Mouse (Mus musculus) G1E (cell line): ENCODE results near the gene Notch4. TPM values are rescaled to one million over a fixed set of nuclear protein-coding genes. Genes with fewer than 3 reads are reported as not detected.

Source experiments
- ATAC-seq: 2 replicates; pipeline ENCODE4 v1.8.0; 2016; ENCODE audit warnings: mild to moderate bottlenecking; ENCODE audit not compliant: insufficient number of reproducible peaks, poor library complexity, low FRiP score, severe bottlenecking; ENCODE audit errors: extremely low read depth
- DNase-seq: peaks from one replicate; pipeline ENCODE4 v3.0.0; 2012; ENCODE audit warnings: low spot score
- H3K27me3 ChIP-seq: 2 replicates; pipeline ENCODE4 v1.6.1; 2012; ENCODE audit warnings: mild to moderate bottlenecking, low read length, inconsistent platforms; ENCODE audit not compliant: insufficient read depth
- H3K36me3 ChIP-seq: replicated peaks from 2 replicates; pipeline ENCODE3; 2012; ENCODE audit warnings: mild to moderate bottlenecking, inconsistent platforms
- H3K4me1 ChIP-seq: 2 replicates; pipeline ENCODE4 v1.6.1; 2012; ENCODE audit warnings: low read depth, low read length, inconsistent platforms, mixed read lengths; ENCODE audit not compliant: insufficient read depth
- H3K4me3 ChIP-seq: 2 replicates; pipeline ENCODE4 v1.5.1; 2012; ENCODE audit warnings: low read depth, mild to moderate bottlenecking, inconsistent platforms, low read length, moderate library complexity, mixed read lengths
- H3K9me3 ChIP-seq: replicated peaks from 2 replicates; pipeline ENCODE4 v1.6.1; 2012; ENCODE audit warnings: inconsistent platforms
- CTCF ChIP-seq: IDR thresholded peaks from 2 replicates; pipeline ENCODE4 v1.5.1; 2012; ENCODE audit warnings: low read depth, low read length, inconsistent platforms, mixed read lengths
- GATA1 ChIP-seq: IDR thresholded peaks from 2 replicates; pipeline ENCODE4 v1.6.1; 2012; ENCODE audit warnings: borderline replicate concordance, low read length, inconsistent platforms, mixed read lengths
- GATA2 ChIP-seq: IDR thresholded peaks from 2 replicates; pipeline ENCODE4 v1.6.1; 2012; ENCODE audit warnings: low read depth, low read length, inconsistent platforms, borderline replicate concordance
- POLR2AphosphoS5 ChIP-seq: IDR thresholded peaks from 2 replicates; pipeline ENCODE4 v1.6.1; 2012; ENCODE audit warnings: low read depth, low read length, inconsistent platforms; ENCODE audit not compliant: insufficient replicate concordance
- TAL1 ChIP-seq: conservative IDR thresholded peaks from 2 replicates; pipeline ENCODE4 v1.6.1; 2012; ENCODE audit warnings: low read depth, low read length, inconsistent platforms, mixed read lengths
- polyA plus RNA-seq: library from polyadenylated mRNA; stranded (reverse); fragments of >175 nt; gene quantifications from 2 replicates; pipeline ENCODE4 v1.2.3, GENCODE M21; 2012
- total RNA-seq, 2 experiments: library from RNA; stranded (forward) in 1 of 2; stranded (reverse) in 1 of 2; fragments of 200-1000 nt in 1 of 2; fragments of >200 nt in 1 of 2; fragmentation: Nextera tagmentation in 1 of 2; gene quantifications; 2 replicates each; pipeline ENCODE4 v1.2.3; 2014 to 2017

The Notch4 gene
- total and polyA plus RNA-seq, 3 experiments: 0.34 to 0.60 (median 0.60) TPM

- no peak for DNase-seq
- Histone ChIP-seq H3K4me1 (peaks cover 51% of the 10 kb centered on the region), H3K9me3 (no peaks in the 10 kb centered on the region), H3K27me3 (peaks cover 11% of the 10 kb centered on the region), H3K4me3 (peak overlapping the region; percentile 92), H3K36me3 (peaks cover 8% of the 10 kb centered on the region)
- no peak for ATAC-seq
- no peak for TF ChIP-seq CTCF
- TF ChIP-seq GATA1: no peak
- no peak for TF ChIP-seq POLR2AphosphoS5
- no peak for TF ChIP-seq GATA2
- TF ChIP-seq TAL1: no peak
These were observed 23.7 kb downstream of the Notch4 start for GRCm38 (mm10) chr17:34587814-34588213.

GRCm38 (mm10) chr17:34588767-34589166, 24.7 kb downstream of the Notch4 start:
- TF ChIP-seq CTCF (no peak), GATA2 (no peak), TAL1 (no peak), GATA1 (no peak), POLR2AphosphoS5 (no peak)
- no peaks in the 10 kb centered on the region for H3K9me3 ChIP-seq
- peaks cover 4% of the 10 kb centered on the region; the same call in 1 of the 2 replicates for H3K27me3 ChIP-seq
- peaks cover 14% of the 10 kb centered on the region for H3K36me3 ChIP-seq
- ATAC-seq (no peak), DNase-seq (no peak)
- peak overlapping the region; percentile 74; the same call in 1 of the 2 replicates for H3K4me3 ChIP-seq
- H3K4me1 ChIP-seq: peaks cover 61% of the 10 kb centered on the region

DNA sequence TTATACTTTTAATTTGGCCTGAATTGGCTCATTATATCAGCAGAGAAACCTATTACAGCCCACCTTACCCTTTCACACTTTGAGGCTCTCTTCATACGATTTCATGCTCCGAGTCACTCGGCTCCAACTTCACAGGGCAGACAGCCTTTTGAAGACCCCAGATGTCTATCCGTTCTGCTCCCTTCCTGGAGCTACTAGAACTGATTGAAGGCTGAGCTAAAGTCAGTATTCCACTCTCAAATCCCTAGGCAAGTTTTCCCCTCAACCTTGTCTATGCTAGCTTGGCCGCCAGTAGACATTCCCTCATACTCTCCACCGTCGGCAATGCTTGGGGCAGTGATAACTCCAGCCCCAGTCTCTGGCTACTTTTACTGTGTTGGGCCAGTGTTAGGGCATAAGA, 25.1 kb downstream of the Notch4 start:
- ATAC-seq (no peak), DNase-seq (no peak)
- peaks cover 65% of the 10 kb centered on the region for H3K4me1 ChIP-seq
- peaks cover 2% of the 10 kb centered on the region; the same call in 1 of the 2 replicates for H3K27me3 ChIP-seq
- H3K36me3 ChIP-seq: peaks cover 18% of the 10 kb centered on the region
- H3K4me3 ChIP-seq: peak overlapping the region; percentile 74
- H3K9me3 ChIP-seq: no peaks in the 10 kb centered on the region
- TF ChIP-seq GATA2 (no peak), POLR2AphosphoS5 (no peak), CTCF (no peak), TAL1 (no peak), GATA1 (no peak)

DNA sequence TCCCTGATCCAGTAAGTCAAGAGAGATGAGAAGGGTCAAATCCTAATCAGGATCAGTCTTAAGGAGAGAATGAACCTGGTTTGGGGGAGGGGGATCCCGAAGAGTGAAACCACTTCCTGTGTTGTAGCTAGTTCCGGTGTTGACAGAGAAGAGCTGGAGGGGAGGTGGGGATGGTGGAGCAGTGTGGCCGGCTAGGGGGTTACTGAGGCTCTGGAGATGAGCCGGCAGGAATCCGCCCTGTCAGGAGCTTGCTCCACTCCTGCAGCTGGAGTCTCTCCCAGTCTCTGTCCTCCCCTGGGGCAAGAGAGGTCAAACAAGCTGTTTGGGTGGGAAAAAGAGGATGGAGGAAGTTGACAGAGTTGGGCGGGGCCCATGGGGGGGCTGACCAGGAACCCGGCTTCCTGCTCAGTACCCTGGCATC, 25.6 kb downstream of the Notch4 start, which contains the start of gene Gpsm3:
Gpsm3 (plus strand) TSS at position 126 of the 421 bp plus-strand sequence.
- no peak for TF ChIP-seq TAL1
- peak within 1 kb of the TSS; percentile 74 for H3K4me3 ChIP-seq
- no peaks in the 10 kb centered on the region for H3K27me3 ChIP-seq
- DNase-seq: peak; percentile 73
- no peaks in the 10 kb centered on the region for H3K9me3 ChIP-seq
- H3K4me1 ChIP-seq: peaks cover 69% of the 10 kb centered on the region
- peaks cover 23% of the 10 kb centered on the region for H3K36me3 ChIP-seq
- ATAC-seq: no peak

GRCm38 (mm10) chr17:34590154-34590987, 26.3 kb downstream of the Notch4 start:
- no peak for ATAC-seq
- H3K4me1 ChIP-seq: peaks cover 75% of the 10 kb centered on the region
- TF ChIP-seq CTCF (no peak), GATA1 (no peak), TAL1 (no peak), GATA2 (no peak), POLR2AphosphoS5 (no peak)

GRCm38 (mm10) chr17:34591029-34591993, 27.2 kb downstream of the Notch4 start, which contains the start of gene Pbx2:
Pbx2 (plus strand) TSS chr17:34591266.
- H3K4me3 ChIP-seq: peak within 1 kb of the TSS; percentile 74
- ATAC-seq (0 out of 2 replicates have a peak, but pooled peaks have one; percentile 16), DNase-seq (peak; percentile 62)
- peaks cover 82% of the 10 kb centered on the region for H3K4me1 ChIP-seq
- H3K9me3 ChIP-seq: no peaks in the 10 kb centered on the region
- no peak for TF ChIP-seq CTCF
- TF ChIP-seq GATA1: no peak
- TF ChIP-seq POLR2AphosphoS5: no peak
- TF ChIP-seq TAL1: no peak
- TF ChIP-seq GATA2: no peak
- peaks cover 39% of the 10 kb centered on the region for H3K36me3 ChIP-seq
- H3K27me3 ChIP-seq: no peaks in the 10 kb centered on the region

More at GRCm38 (mm10) chr17:34590154-34590987, 26.3 kb downstream of the Notch4 start:
- peak overlapping the region; percentile 74 for H3K4me3 ChIP-seq
- H3K36me3 ChIP-seq: peaks cover 30% of the 10 kb centered on the region
- no peaks in the 10 kb centered on the region for H3K9me3 ChIP-seq
- H3K27me3 ChIP-seq: no peaks in the 10 kb centered on the region
- DNase-seq: no peak
